Mouse (Mus musculus) limb, embryonic 14.5 days (tissue): Measurements from ENCODE around the gene Pde5a. TPM values are rescaled to one million over a fixed set of nuclear protein-coding genes. Genes with fewer than 3 reads are reported as not detected.

Experiments used
- ATAC-seq: fragments of 200-750 bp; cut with Nextera tagmentation; 2 replicates; pipeline ENCODE4 v1.8.0; 2017; ENCODE audit warnings: low read depth, moderate number of reproducible peaks, moderate TSS enrichment; ENCODE audit not compliant: low FRiP score
- DNase-seq: peaks from one replicate; pipeline ENCODE4 v3.0.0-alpha.2; 2015; ENCODE audit warnings: low spot score
- H3K27ac ChIP-seq: fragments of 300-500 bp; sonication (generic); replicated peaks from 2 replicates; pipeline ENCODE4 v1.5.1; 2014; ENCODE audit warnings: low read depth, mild to moderate bottlenecking, low read length, moderate library complexity, mixed read lengths
- H3K27me3 ChIP-seq: fragments of 300-500 bp; sonication (generic); 2 replicates; pipeline ENCODE4 v1.6.1; 2014; ENCODE audit warnings: low read length, mixed read lengths; ENCODE audit not compliant: control insufficient read depth, insufficient read depth
- H3K36me3 ChIP-seq: fragments of 300-500 bp; sonication (generic); 2 replicates; pipeline ENCODE4 v1.6.1; 2014; ENCODE audit warnings: mild to moderate bottlenecking, low read length, moderate library complexity, mixed read lengths; ENCODE audit not compliant: control insufficient read depth, insufficient read depth
- H3K4me1 ChIP-seq: fragments of 300-500 bp; sonication (generic); 2 replicates; pipeline ENCODE4 v1.6.1; 2014; ENCODE audit warnings: antibody characterized with exemption, low read length, mixed read lengths; ENCODE audit not compliant: control insufficient read depth, insufficient read depth
- H3K4me2 ChIP-seq: fragments of 300-500 bp; sonication (generic); replicated peaks from 2 replicates; pipeline ENCODE4 v1.6.1; 2014; ENCODE audit warnings: low read depth, mild to moderate bottlenecking, low read length, moderate library complexity; ENCODE audit not compliant: severe bottlenecking
- H3K4me3 ChIP-seq: fragments of 300-500 bp; sonication (generic); replicated peaks from 2 replicates; pipeline ENCODE4 v1.5.1; 2014; ENCODE audit warnings: low read length
- H3K9ac ChIP-seq: fragments of 300-500 bp; sonication (generic); 2 replicates; pipeline ENCODE4 v1.6.1; 2014; ENCODE audit warnings: mild to moderate bottlenecking, low read depth, low read length, moderate library complexity; ENCODE audit not compliant: severe bottlenecking
- H3K9me3 ChIP-seq: fragments of 300-500 bp; sonication (generic); 2 replicates; pipeline ENCODE4 v1.6.1; 2016; ENCODE audit warnings: low read length; ENCODE audit not compliant: control insufficient read depth
- POLR2A ChIP-seq: fragments of 200-500 bp; IDR thresholded peaks from 2 replicates; pipeline ENCODE4 v1.8.0; 2012; ENCODE audit warnings: inconsistent platforms, mild to moderate bottlenecking, moderate library complexity, borderline replicate concordance; ENCODE audit not compliant: insufficient read depth, insufficient read length; ENCODE audit errors: extremely low read depth
- WGBS: fragments of 180-500 bp; shearing (Covaris S2); extraction: QIAGEN DNeasy Blood & Tissue Kit; methylation state at CpG from one replicate; pipeline ENCODE4 v1.1.7; 2014; 5-methylcytosine and 5-hydroxymethylcytosine counted together
- polyA plus RNA-seq, 2 experiments: library from polyadenylated mRNA; depleted of rRNA in 1 of 2; stranded (reverse) in 1 of 2; unstranded in 1 of 2; fragments of >200 nt; fragmentation: Nextera tagmentation in 1 of 2; extraction: Ambion mirVana in 1 of 2; gene quantifications; 2 replicates each; pipeline versions ENCODE4 v1.2.1 to v1.2.3; 2012 to 2014

The Pde5a gene
- polyA plus RNA-seq, 2 experiments = 4.9 to 6.2 TPM

DNA sequence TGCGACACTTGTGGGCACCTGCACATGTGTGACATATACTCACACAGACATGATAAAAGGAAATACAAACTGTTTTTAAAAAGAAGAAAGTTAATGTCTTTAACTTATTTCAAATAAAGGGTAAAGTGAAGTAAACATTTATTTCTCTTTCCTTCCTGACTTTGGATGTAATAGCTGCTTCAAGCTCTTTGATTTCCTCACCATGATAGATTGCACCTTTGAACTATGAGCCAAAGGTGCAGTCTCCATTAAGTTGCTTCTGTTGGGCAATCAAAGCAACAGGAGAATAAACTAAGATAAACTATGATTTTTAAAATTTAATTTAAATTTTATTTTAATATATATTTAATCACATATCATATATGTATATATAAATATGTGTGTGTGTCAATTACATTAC, 139.5 kb downstream of the Pde5a start:
- ATAC-seq = no peak
- Histone ChIP-seq H3K9me3 (no peaks in the 10 kb centered on the region), H3K36me3 (no peaks in the 10 kb centered on the region), H3K27me3 (no peaks in the 10 kb centered on the region), H3K9ac (no peak overlapping the region), H3K4me3 (no peak overlapping the region), H3K4me1 (no peaks in the 10 kb centered on the region), H3K4me2 (no peak overlapping the region), H3K27ac (no peak overlapping the region)
- no peak for TF ChIP-seq POLR2A
- DNase-seq = no peak
- 100% methylated on average over 1 of the region's 1 CpGs for WGBS

DNA sequence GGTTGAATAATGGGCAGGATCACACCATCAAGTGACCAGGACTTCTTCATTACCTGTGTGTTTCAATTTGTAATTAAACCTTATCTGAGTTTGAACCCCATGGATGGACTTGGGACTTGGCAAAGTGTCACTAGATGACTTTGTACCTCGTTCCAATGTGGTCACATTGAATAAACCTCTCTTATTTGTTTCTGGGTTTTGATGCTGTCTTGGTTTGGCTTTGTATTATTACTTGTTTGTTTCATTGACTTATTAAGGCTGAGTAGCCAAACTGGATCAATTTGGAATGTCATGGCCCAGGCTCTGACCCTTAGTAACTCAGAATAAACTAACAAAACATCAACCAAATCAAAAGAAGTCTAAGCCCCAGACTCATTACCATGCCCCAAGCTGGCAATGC, 142.8 kb downstream of the Pde5a start:
- WGBS = 87% methylated on average over 1 of the region's 1 CpGs
- TF ChIP-seq POLR2A = no peak
- H3K4me2 ChIP-seq = no peak overlapping the region
- H3K27me3 ChIP-seq = no peaks in the 10 kb centered on the region
- no peaks in the 10 kb centered on the region for H3K4me1 ChIP-seq
- no peak overlapping the region for H3K27ac ChIP-seq
- ATAC-seq (no peak), DNase-seq (no peak)
- H3K9ac ChIP-seq = no peak overlapping the region
- H3K9me3 ChIP-seq = no peaks in the 10 kb centered on the region
- H3K4me3 ChIP-seq = no peak overlapping the region
- H3K36me3 ChIP-seq = no peaks in the 10 kb centered on the region

DNA sequence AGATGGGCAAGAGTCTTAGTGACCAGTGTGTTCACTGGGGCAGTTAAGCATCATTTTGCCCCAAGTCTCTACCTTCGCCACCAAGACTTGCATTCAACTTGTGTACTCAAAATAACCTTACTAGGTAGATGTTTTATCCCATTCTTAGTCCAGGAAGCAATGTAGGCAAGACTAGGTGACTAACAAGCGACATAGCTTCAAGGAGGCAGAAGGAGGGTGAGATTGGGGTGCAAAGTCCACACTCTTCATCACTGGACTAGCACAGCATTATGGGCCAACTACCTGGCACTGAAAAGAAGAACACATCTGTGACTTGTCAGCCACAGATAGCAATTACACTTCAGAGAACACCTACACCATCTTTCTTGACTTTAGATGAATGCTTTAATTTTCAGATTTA, 148.1 kb downstream of the Pde5a start:
- H3K4me2 ChIP-seq = no peak overlapping the region
- no peak overlapping the region for H3K4me3 ChIP-seq
- no peaks in the 10 kb centered on the region for H3K36me3 ChIP-seq
- H3K4me1 ChIP-seq = no peaks in the 10 kb centered on the region
- no peaks in the 10 kb centered on the region for H3K9me3 ChIP-seq
- ATAC-seq = no peak
- WGBS = 89% methylated on average over 2 of the region's 2 CpGs
- H3K27ac ChIP-seq = no peak overlapping the region
- H3K9ac ChIP-seq = no peak overlapping the region
- TF ChIP-seq POLR2A = no peak
- H3K27me3 ChIP-seq = no peaks in the 10 kb centered on the region
- DNase-seq = no peak

DNA sequence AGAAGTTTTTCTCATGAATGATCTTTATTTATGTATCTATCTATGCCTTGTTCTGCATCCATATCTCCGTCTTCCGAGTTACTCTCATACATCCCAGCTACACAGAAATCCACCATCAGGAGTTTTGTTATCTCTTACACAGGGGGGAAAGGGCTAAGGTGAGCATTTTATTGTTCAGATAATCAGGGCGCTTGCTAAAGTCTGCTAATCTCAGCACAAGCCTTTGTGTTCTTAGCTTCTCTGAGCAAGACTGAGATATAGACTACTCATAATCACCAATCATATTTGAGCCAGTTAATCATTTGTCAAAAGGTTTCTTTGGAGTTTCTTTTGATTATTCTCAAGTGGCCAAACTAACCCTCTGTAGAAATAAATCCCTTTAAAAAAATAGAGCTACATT, 148.8 kb downstream of the Pde5a start:
- H3K9me3 ChIP-seq = no peaks in the 10 kb centered on the region
- no peak overlapping the region for H3K4me2 ChIP-seq
- no peak for DNase-seq
- ATAC-seq = no peak
- H3K4me1 ChIP-seq = no peaks in the 10 kb centered on the region
- WGBS = 91% methylated on average over 3 of the region's 3 CpGs
- no peak for TF ChIP-seq POLR2A
- no peak overlapping the region for H3K9ac ChIP-seq
- H3K36me3 ChIP-seq = no peaks in the 10 kb centered on the region
- H3K27me3 ChIP-seq = no peaks in the 10 kb centered on the region
- no peak overlapping the region for H3K4me3 ChIP-seq
- no peak overlapping the region for H3K27ac ChIP-seq

DNA sequence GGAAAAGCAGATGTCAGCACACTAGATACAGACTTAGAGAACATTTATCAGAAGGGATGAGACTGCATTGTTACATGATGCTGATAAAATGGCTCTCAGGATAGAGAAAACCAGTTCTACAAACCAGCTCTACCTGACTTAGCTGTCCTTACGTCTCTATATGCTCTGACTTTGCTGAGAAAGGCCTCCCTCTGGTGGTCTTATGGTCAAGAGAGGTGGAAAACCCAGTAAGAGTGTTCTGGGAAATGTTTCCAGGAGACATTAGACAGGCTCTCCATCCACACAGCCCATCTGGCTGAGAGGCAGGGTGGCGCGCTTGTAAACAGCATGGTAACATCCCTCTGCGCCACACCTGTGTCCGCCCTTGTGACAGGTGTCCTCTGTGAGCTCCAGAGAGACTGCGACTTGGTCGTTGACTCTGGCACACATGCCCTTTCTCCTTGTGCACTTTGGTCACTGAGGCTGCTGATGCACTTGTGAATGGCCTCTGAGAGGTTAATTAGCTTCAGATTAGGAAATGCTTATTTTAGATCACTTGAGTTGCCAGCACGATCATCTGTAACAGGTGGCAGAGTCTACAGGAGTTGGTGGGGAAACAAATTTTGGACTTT, 150.1 kb downstream of the Pde5a start:
- H3K4me1 ChIP-seq = no peaks in the 10 kb centered on the region
- H3K27me3 ChIP-seq = no peaks in the 10 kb centered on the region
- WGBS = 85% methylated on average over 8 of the region's 8 CpGs
- DNase-seq (no peak), ATAC-seq (no peak)
- no peaks in the 10 kb centered on the region for H3K9me3 ChIP-seq
- TF ChIP-seq POLR2A = no peak
- H3K4me3 ChIP-seq = no peak overlapping the region
- H3K36me3 ChIP-seq = no peaks in the 10 kb centered on the region
- H3K27ac ChIP-seq = no peak overlapping the region
- H3K9ac ChIP-seq = no peak overlapping the region
- H3K4me2 ChIP-seq = no peak overlapping the region
